Mouse (Mus musculus) olfactory bulb, adult 2 months (tissue): ENCODE measurements around the gene Soat1. TPM values are rescaled to one million over a fixed set of nuclear protein-coding genes. Genes with fewer than 3 reads are reported as not detected.

ENCODE experiments used
- H3K27ac ChIP-seq: fragments of 200-500 bp; 2 replicates; pipeline ENCODE4 v1.5.1; 2012; ENCODE audit warnings: low read depth, low read length; ENCODE audit not compliant: insufficient read depth
- H3K4me1 ChIP-seq: fragments of 200-500 bp; 2 replicates; pipeline ENCODE4 v1.6.1; 2012; ENCODE audit warnings: low read length; ENCODE audit not compliant: control insufficient read depth, insufficient read depth
- H3K4me3 ChIP-seq: fragments of 200-500 bp; 2 replicates; pipeline ENCODE4 v1.5.1; 2012; ENCODE audit warnings: mild to moderate bottlenecking, low read depth, low read length, moderate library complexity; ENCODE audit not compliant: insufficient read depth
- CTCF ChIP-seq: fragments of 200-500 bp; IDR thresholded peaks from 2 replicates; pipeline ENCODE4 v1.5.1; 2012; ENCODE audit warnings: low read depth, mild to moderate bottlenecking, low read length, moderate library complexity; ENCODE audit not compliant: insufficient read depth
- POLR2A ChIP-seq: fragments of 200-500 bp; IDR thresholded peaks from 2 replicates; pipeline ENCODE4 v1.6.1; 2012; ENCODE audit warnings: mild to moderate bottlenecking, low read depth, low read length, moderate library complexity; ENCODE audit not compliant: insufficient read depth
- WGBS: fragments of 180-500 bp; shearing (Covaris S2); methylation state at CpG from one replicate; pipeline ENCODE4 v1.1.7; 2018; 5-methylcytosine and 5-hydroxymethylcytosine counted together
- polyA plus RNA-seq: library from polyadenylated mRNA; stranded (reverse); fragments of >200 nt; gene quantifications from 2 replicates; pipeline ENCODE4 v1.2.4, GENCODE M21; 2012; ENCODE audit warnings: low replicate concordance; ENCODE audit not compliant: missing spikeins, insufficient read depth, insufficient read length

Soat1 gene
- polyA plus RNA-seq, 1 experiment, result not detected

DNA sequence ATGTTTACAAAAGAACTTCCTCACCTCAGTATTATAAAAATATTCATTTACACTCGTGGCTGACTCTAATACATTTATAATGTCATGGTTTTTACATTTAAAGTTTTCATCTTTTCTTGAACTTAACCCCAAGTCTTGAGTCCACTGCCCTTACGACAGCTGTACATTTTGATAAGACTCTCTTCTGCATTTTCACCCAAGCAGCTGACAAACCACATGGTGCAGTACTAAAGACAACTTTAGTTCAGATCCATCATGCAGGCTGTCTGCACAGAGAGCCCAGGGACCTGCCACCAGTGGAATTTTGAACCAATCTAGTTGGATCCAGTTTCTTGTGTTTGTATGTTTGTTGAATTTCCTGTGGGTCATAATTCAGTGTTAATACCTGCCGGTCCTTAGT, 87.3 kb downstream of the Soat1 start:
- Histone ChIP-seq H3K4me3 (no peak overlapping the region), H3K27ac (no peak overlapping the region), H3K4me1 (no peaks in the 10 kb centered on the region)
- 84% methylated on average over 3 of the region's 3 CpGs for WGBS
- TF ChIP-seq POLR2A (no peak), CTCF (no peak)

DNA sequence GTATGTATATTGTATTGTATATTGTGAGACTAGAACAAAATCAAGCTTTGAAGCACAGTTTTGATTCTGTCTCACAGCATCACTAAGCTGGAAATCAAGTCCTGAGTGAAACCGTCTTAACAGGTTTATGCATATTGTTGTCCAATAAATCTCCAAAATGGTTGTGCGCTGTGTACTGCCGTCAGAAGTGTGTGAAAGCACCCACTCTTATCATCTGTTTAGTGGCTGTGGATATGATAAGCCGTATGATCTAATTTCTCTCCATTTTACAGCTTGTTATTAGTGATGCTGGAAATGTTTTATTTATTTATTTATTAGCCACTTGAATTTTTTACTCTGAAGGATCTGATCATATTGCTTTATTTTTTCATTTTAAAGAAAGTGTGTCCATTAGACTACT, 87.9 kb downstream of the Soat1 start:
- Histone ChIP-seq H3K4me3 (no peak overlapping the region), H3K27ac (no peak overlapping the region), H3K4me1 (no peaks in the 10 kb centered on the region)
- TF ChIP-seq CTCF, result no peak
- TF ChIP-seq POLR2A, result no peak
- 96% methylated on average over 4 of the region's 4 CpGs for WGBS

DNA sequence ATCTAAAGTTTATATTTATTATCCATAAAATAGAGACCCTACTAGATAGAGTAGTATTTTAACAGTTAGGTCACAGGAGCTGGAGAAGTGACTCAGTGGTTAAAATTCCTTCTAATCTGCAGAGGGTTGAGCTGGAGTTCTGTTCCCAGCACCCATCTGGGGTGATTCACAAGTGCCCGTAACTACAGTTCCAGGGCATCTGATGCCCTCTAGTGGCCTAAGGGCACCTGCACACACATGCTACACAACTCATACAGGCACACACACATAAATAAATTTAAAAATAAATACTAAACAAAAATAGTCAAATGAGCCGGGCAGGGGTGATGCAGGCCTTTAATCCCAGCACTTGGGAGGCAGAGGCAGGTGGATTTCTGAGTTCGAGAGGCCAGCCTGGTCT, 92.9 kb downstream of the Soat1 start:
- H3K27ac ChIP-seq, result no peak overlapping the region
- H3K4me3 ChIP-seq, result no peak overlapping the region
- TF ChIP-seq POLR2A (no peak), CTCF (no peak)
- WGBS, result 95% methylated on average over 3 of the region's 3 CpGs
- H3K4me1 ChIP-seq, result no peaks in the 10 kb centered on the region

Other genes starting within 250 kb of the Soat1 start
- gene Tdrd5, start 170.7 kb downstream of the Soat1 start, polyA plus RNA-seq, result not detected in 2 replicates
- not detected in 2 replicates for gene Nphs2, start 163.6 kb downstream of the Soat1 start, polyA plus RNA-seq
- not detected in 2 replicates for gene Gm2000, start 108.3 kb downstream of the Soat1 start, polyA plus RNA-seq
- not detected in 2 replicates for gene Axdnd1, start 53.2 kb downstream of the Soat1 start, polyA plus RNA-seq
- gene Gm10031, start 49.7 kb upstream of the Soat1 start, polyA plus RNA-seq, result not detected in 2 replicates
- gene Abl2, start 84.5 kb upstream of the Soat1 start, polyA plus RNA-seq, result 116 TPM in 1 of 2 replicates, not detected in the other
- not detected in 2 replicates for gene Tor3a, start 200.0 kb upstream of the Soat1 start, polyA plus RNA-seq
- 104 TPM in 1 of 2 replicates, not detected in the other for gene Fam20b, start 244.8 kb upstream of the Soat1 start, polyA plus RNA-seq